Comparison of ENCODE assay signal across 22 mouse cellular contexts in genomic region chr12:75623292-75623691, GRCm38 (mm10). TPM values are rescaled to one million over a fixed set of nuclear protein-coding genes. Genes with fewer than 3 reads are reported as not detected.
A peak's percentile ranks its signal among the peaks of the same experiment; 100 is the strongest.
DNase-seq lines count a peak whose midpoint lies in the region; ATAC-seq lines count a peak whose summit lies in the region.
"Had no signal": no experiment of that assay in that cellular context is flagged by ENCODE, and none has a peak within 500 bp of the region (broad histone marks: within the 10 kb centered on the region; RNA-seq: fewer than 3 reads in every experiment).

No protein-coding gene starts in this region.

- no peak overlapping the region for H3K9ac ChIP-seq in liver, embryonic 13.5 days
- H3K9ac ChIP-seq in liver, embryonic 16.5 days (ENCODE audit: low read depth, low read length) = no peak overlapping the region
- H3K9ac ChIP-seq: forebrain, postnatal 0 days; hindbrain, embryonic 12.5 days; hindbrain, embryonic 15.5 days had no signal

- H3K4me2 ChIP-seq in liver, embryonic 13.5 days = no peak overlapping the region
- no peak overlapping the region for H3K4me2 ChIP-seq in liver, embryonic 16.5 days (ENCODE audit: low read depth, low read length)
- H3K4me2 ChIP-seq: heart, embryonic 11.5 days; hindbrain, embryonic 12.5 days; hindbrain, embryonic 15.5 days had no signal

- ATAC-seq in liver, embryonic 13.5 days (ENCODE audit: low read depth) = peak; percentile 69
- ATAC-seq in liver, embryonic 16.5 days (ENCODE audit: low read depth) = 0 out of 2 replicates have a peak, but pooled peaks have one; percentile 47
- ATAC-seq in megakaryocyte-erythroid progenitor cell, adult 5-6 weeks (replicated peaks; ENCODE audit: low FRiP score, low TSS enrichment, poor library complexity, severe bottlenecking) = peak; percentile 45
- ATAC-seq: forebrain, embryonic 14.5 days; forebrain, postnatal 0 days; Patski had no signal

- WGBS in liver, embryonic 13.5 days (ENCODE audit: insufficient replicate concordance) = 68% methylated on average over 5 of the region's 5 CpGs
- 58% methylated on average over 5 of the region's 5 CpGs for WGBS in liver, embryonic 16.5 days (ENCODE audit: insufficient replicate concordance)

- H3K27me3 ChIP-seq in liver, embryonic 13.5 days = no peaks in the 10 kb centered on the region
- no peaks in the 10 kb centered on the region for H3K27me3 ChIP-seq in liver, embryonic 16.5 days (ENCODE audit: control insufficient read depth, insufficient read depth, low read depth, low read length)
- H3K27me3 ChIP-seq: hindbrain, embryonic 12.5 days; hindbrain, embryonic 15.5 days; Patski had no signal

- H3K4me3 ChIP-seq in liver, embryonic 13.5 days (replicated peaks) = no peak overlapping the region
- H3K4me3 ChIP-seq in liver, embryonic 16.5 days (ENCODE audit: low read depth, low read length) = no peak overlapping the region
- H3K4me3 ChIP-seq: heart, adult 2 months; hindbrain, embryonic 12.5 days; hindbrain, embryonic 15.5 days had no signal

- no peak overlapping the region for H3K27ac ChIP-seq in liver, embryonic 13.5 days
- H3K27ac ChIP-seq in liver, embryonic 16.5 days (ENCODE audit: low read length) = no peak overlapping the region
- H3K27ac ChIP-seq: heart, adult 2 months; hindbrain, embryonic 12.5 days; hindbrain, embryonic 15.5 days had no signal

- no peaks in the 10 kb centered on the region for H3K36me3 ChIP-seq in liver, embryonic 13.5 days
- H3K36me3 ChIP-seq in liver, embryonic 16.5 days (ENCODE audit: control insufficient read depth, insufficient read depth) = no peaks in the 10 kb centered on the region
- H3K36me3 ChIP-seq: hindbrain, embryonic 12.5 days; hindbrain, embryonic 15.5 days had no signal

- peaks cover 14% of the 10 kb centered on the region for H3K4me1 ChIP-seq in liver, embryonic 13.5 days (replicated peaks)
- H3K4me1 ChIP-seq in liver, embryonic 16.5 days (ENCODE audit: control insufficient read depth, low read depth, low read length) = no peaks in the 10 kb centered on the region; the same call in 1 of the 2 replicates
- H3K4me1 ChIP-seq: hindbrain, embryonic 12.5 days; hindbrain, embryonic 15.5 days had no signal

- no peaks in the 10 kb centered on the region for H3K9me3 ChIP-seq in liver, embryonic 13.5 days (replicated peaks)
- H3K9me3 ChIP-seq in liver, embryonic 16.5 days (replicated peaks; ENCODE audit: control insufficient read depth, low read length) = no peaks in the 10 kb centered on the region
- H3K9me3 ChIP-seq: hindbrain, embryonic 15.5 days had no signal

- DNase-seq in heart, adult 11 months = peak; percentile 76
- DNase-seq in heart, adult 8-10 months (ENCODE audit: low spot score) = no peak
- no peak for DNase-seq in liver, embryonic 13.5 days
- DNase-seq in spleen, postnatal 4 days (ENCODE audit: low spot score in 2 of 2) = no peak
- no peak for DNase-seq in urinary bladder, postnatal 25 days (ENCODE audit: low spot score)
- DNase-seq in embryo, embryonic 10.5 days (ENCODE audit: low spot score) = no peak
- DNase-seq: adrenal gland, postnatal 10 days; adrenal gland, postnatal 36 days; cerebellum, adult 18-20 months; cerebellum, adult 9-11 months; cerebellum, postnatal 25 days; embryo, embryonic 11 days; forebrain, postnatal 0 days; gastrocnemius, postnatal 25 days; heart, adult 2 months had no signal

RNA-seq across cellular contexts. Expression of gene Ppp2r5e, which starts 27.2 kb away (rescaled TPM):
- 10 to 100 TPM; 28.5 to 32.0 (median 31.3) TPM for total RNA-seq in heart, adult 8-10 months (2022)
- 5.3 and 5.7 TPM in 2 replicates for polyA plus RNA-seq in liver, embryonic 13.5 days (2015; fragmentation: Nextera tagmentation; extraction: Ambion mirVana)
- 3.3 and 3.8 TPM in 2 replicates for polyA plus RNA-seq in liver, embryonic 16.5 days (2015; fragmentation: Nextera tagmentation; extraction: Ambion mirVana)
- total RNA-seq in megakaryocyte-erythroid progenitor cell, adult 5-6 weeks (2014; fragmentation: Nextera tagmentation) = 26.7 and 35.4 TPM in 2 replicates
- 14.3 and 14.7 TPM in 2 replicates for total RNA-seq in megakaryocyte-erythroid progenitor cell, adult 5-6 weeks (2017)

RNA-seq across cellular contexts. Expression of gene Wdr89, which starts 46.0 kb away (rescaled TPM):
- total RNA-seq in heart, adult 8-10 months (2022) = 1 to 10 TPM; 2.3 to 3.5 (median 2.4) TPM
- 7.9 and 8.3 TPM in 2 replicates for polyA plus RNA-seq in liver, embryonic 13.5 days (2015; fragmentation: Nextera tagmentation; extraction: Ambion mirVana)
- polyA plus RNA-seq in liver, embryonic 16.5 days (2015; fragmentation: Nextera tagmentation; extraction: Ambion mirVana) = 2.8 and 3.6 TPM in 2 replicates
- total RNA-seq in megakaryocyte-erythroid progenitor cell, adult 5-6 weeks (2014; fragmentation: Nextera tagmentation) = 12.5 and 12.8 TPM in 2 replicates
- 15.8 and 21.7 TPM in 2 replicates for total RNA-seq in megakaryocyte-erythroid progenitor cell, adult 5-6 weeks (2017)
